Mouse (Mus musculus): ENCODE results near the gene Plppr1. TPM values are rescaled to one million over a fixed set of nuclear protein-coding genes. Genes with fewer than 3 reads are reported as not detected.

The Plppr1 gene
- polyA plus RNA-seq, 1 experiment from 2014 or later, result 76.7 TPM

GRCm38 (mm10) chr4:49102769-49103193 is 43.7 kb downstream of the Plppr1 start:
- DNase-seq (ENCODE audit: low spot score) (no peak), ATAC-seq (ENCODE audit: low FRiP score) (no peak; the same call in 1 of the 2 replicates)
- Histone ChIP-seq H3K4me2 (replicated peaks) (no peak overlapping the region), H3K4me3 (replicated peaks; ENCODE audit: low read length) (no peak overlapping the region), H3K27me3 (ENCODE audit: control insufficient read depth, insufficient read depth, low read length) (no peaks in the 10 kb centered on the region), H3K36me3 (replicated peaks; ENCODE audit: control insufficient read depth, insufficient read depth) (0 out of 2 replicates have a peak, but pooled peaks cover 3% of the 10 kb centered on the region), H3K9ac (no peak overlapping the region), H3K4me1 (replicated peaks; ENCODE audit: control insufficient read depth, insufficient read depth, low read length) (peaks cover 14% of the 10 kb centered on the region), H3K9me3 (ENCODE audit: control insufficient read depth, low read length) (no peaks in the 10 kb centered on the region), H3K27ac (peak overlapping the region; percentile 44; the same call in 1 of the 2 replicates)
- WGBS, result 62% methylated on average over 4 of the region's 4 CpGs

GRCm38 (mm10) chr4:49104860-49105259 is 45.8 kb downstream of the Plppr1 start:
- H3K9ac ChIP-seq, result no peak overlapping the region
- no peak overlapping the region for H3K27ac ChIP-seq
- ATAC-seq (ENCODE audit: low FRiP score), result no peak
- 92% methylated on average over 8 of the region's 8 CpGs for WGBS
- no peak overlapping the region for H3K4me2 ChIP-seq (replicated peaks)
- no peak overlapping the region for H3K4me3 ChIP-seq (replicated peaks; ENCODE audit: low read length)
- H3K4me1 ChIP-seq (replicated peaks; ENCODE audit: control insufficient read depth, insufficient read depth, low read length), result peaks cover 19% of the 10 kb centered on the region
- no peaks in the 10 kb centered on the region for H3K9me3 ChIP-seq (ENCODE audit: control insufficient read depth, low read length)
- H3K27me3 ChIP-seq (ENCODE audit: control insufficient read depth, insufficient read depth, low read length), result no peaks in the 10 kb centered on the region
- DNase-seq (ENCODE audit: low spot score), result no peak
- 0 out of 2 replicates have a peak, but pooled peaks cover 3% of the 10 kb centered on the region for H3K36me3 ChIP-seq (replicated peaks; ENCODE audit: control insufficient read depth, insufficient read depth)

GRCm38 (mm10) chr4:49107895-49108294 is 48.8 kb downstream of the Plppr1 start:
- H3K4me3 ChIP-seq (replicated peaks; ENCODE audit: low read length), result no peak overlapping the region
- no peaks in the 10 kb centered on the region for H3K36me3 ChIP-seq (replicated peaks; ENCODE audit: control insufficient read depth, insufficient read depth)
- H3K27me3 ChIP-seq (ENCODE audit: control insufficient read depth, insufficient read depth, low read length), result no peaks in the 10 kb centered on the region
- no peaks in the 10 kb centered on the region for H3K9me3 ChIP-seq (ENCODE audit: control insufficient read depth, low read length)
- 0 out of 2 replicates have a peak, but pooled peaks cover 6% of the 10 kb centered on the region for H3K4me1 ChIP-seq (replicated peaks; ENCODE audit: control insufficient read depth, insufficient read depth, low read length)
- no peak overlapping the region for H3K9ac ChIP-seq
- DNase-seq (ENCODE audit: low spot score) (no peak), ATAC-seq (ENCODE audit: low FRiP score) (no peak)
- no peak overlapping the region for H3K4me2 ChIP-seq (replicated peaks)
- WGBS, result 88% methylated on average over 4 of the region's 4 CpGs
- H3K27ac ChIP-seq, result no peak overlapping the region

GRCm38 (mm10) chr4:49108371-49108770 is 49.3 kb downstream of the Plppr1 start:
- no peak for DNase-seq (ENCODE audit: low spot score)
- WGBS, result 71% methylated on average over 8 of the region's 8 CpGs

GRCm38 (mm10) chr4:49109989-49110388 is 50.9 kb downstream of the Plppr1 start:
- Histone ChIP-seq H3K27ac (no peak overlapping the region), H3K27me3 (ENCODE audit: control insufficient read depth, insufficient read depth, low read length) (no peaks in the 10 kb centered on the region), H3K4me3 (replicated peaks; ENCODE audit: low read length) (no peak overlapping the region), H3K36me3 (replicated peaks; ENCODE audit: control insufficient read depth, insufficient read depth) (no peaks in the 10 kb centered on the region), H3K9ac (no peak overlapping the region), H3K9me3 (ENCODE audit: control insufficient read depth, low read length) (no peaks in the 10 kb centered on the region), H3K4me1 (replicated peaks; ENCODE audit: control insufficient read depth, insufficient read depth, low read length) (0 out of 2 replicates have a peak, but pooled peaks cover 6% of the 10 kb centered on the region), H3K4me2 (replicated peaks) (no peak overlapping the region)
- DNase-seq (ENCODE audit: low spot score), result no peak
- 45% methylated on average over 5 of the region's 5 CpGs for WGBS
- ATAC-seq (ENCODE audit: low FRiP score), result no peak

More at GRCm38 (mm10) chr4:49108371-49108770, 49.3 kb downstream of the Plppr1 start:
- H3K27me3 ChIP-seq (ENCODE audit: control insufficient read depth, insufficient read depth, low read length), result no peaks in the 10 kb centered on the region
- H3K27ac ChIP-seq, result no peak overlapping the region
- no peak overlapping the region for H3K4me2 ChIP-seq (replicated peaks)
- H3K9ac ChIP-seq, result no peak overlapping the region
- ATAC-seq (ENCODE audit: low FRiP score), result no peak
- H3K9me3 ChIP-seq (ENCODE audit: control insufficient read depth, low read length), result no peaks in the 10 kb centered on the region
- H3K4me1 ChIP-seq (replicated peaks; ENCODE audit: control insufficient read depth, insufficient read depth, low read length), result 0 out of 2 replicates have a peak, but pooled peaks cover 6% of the 10 kb centered on the region
- H3K4me3 ChIP-seq (replicated peaks; ENCODE audit: low read length), result no peak overlapping the region
- H3K36me3 ChIP-seq (replicated peaks; ENCODE audit: control insufficient read depth, insufficient read depth), result no peaks in the 10 kb centered on the region

GRCm38 (mm10) chr4:49118842-49119241 is 59.8 kb downstream of the Plppr1 start:
- Histone ChIP-seq H3K4me1 (replicated peaks; ENCODE audit: control insufficient read depth, insufficient read depth, low read length) (0 out of 2 replicates have a peak, but pooled peaks cover 5% of the 10 kb centered on the region), H3K9ac (no peak overlapping the region), H3K27ac (no peak overlapping the region), H3K27me3 (ENCODE audit: control insufficient read depth, insufficient read depth, low read length) (no peaks in the 10 kb centered on the region), H3K9me3 (ENCODE audit: control insufficient read depth, low read length) (no peaks in the 10 kb centered on the region), H3K36me3 (replicated peaks; ENCODE audit: control insufficient read depth, insufficient read depth) (no peaks in the 10 kb centered on the region), H3K4me2 (replicated peaks) (no peak overlapping the region), H3K4me3 (replicated peaks; ENCODE audit: low read length) (no peak overlapping the region)
- no peak for DNase-seq (ENCODE audit: low spot score)
- WGBS, result 83% methylated on average over 2 of the region's 2 CpGs
- no peak for ATAC-seq (ENCODE audit: low FRiP score)

- Histone ChIP-seq H3K27me3 (ENCODE audit: control insufficient read depth, insufficient read depth, low read length) (no peaks in the 10 kb centered on the region), H3K36me3 (replicated peaks; ENCODE audit: control insufficient read depth, insufficient read depth) (no peaks in the 10 kb centered on the region), H3K27ac (no peak overlapping the region), H3K9me3 (ENCODE audit: control insufficient read depth, low read length) (no peaks in the 10 kb centered on the region), H3K4me1 (replicated peaks; ENCODE audit: control insufficient read depth, insufficient read depth, low read length) (no peaks in the 10 kb centered on the region), H3K4me2 (replicated peaks) (no peak overlapping the region), H3K9ac (no peak overlapping the region), H3K4me3 (replicated peaks; ENCODE audit: low read length) (no peak overlapping the region)
- ATAC-seq (ENCODE audit: low FRiP score) (no peak), DNase-seq (ENCODE audit: low spot score) (no peak)
- 78% methylated on average over 4 of the region's 4 CpGs for WGBS
These were observed 85.7 kb downstream of the Plppr1 start for GRCm38 (mm10) chr4:49144798-49145197.

GRCm38 (mm10) chr4:49148775-49149174 is 89.7 kb downstream of the Plppr1 start:
- 60% methylated on average over 2 of the region's 2 CpGs for WGBS
- Histone ChIP-seq H3K9ac (no peak overlapping the region), H3K4me2 (replicated peaks) (no peak overlapping the region), H3K27me3 (ENCODE audit: control insufficient read depth, insufficient read depth, low read length) (no peaks in the 10 kb centered on the region), H3K4me1 (replicated peaks; ENCODE audit: control insufficient read depth, insufficient read depth, low read length) (no peaks in the 10 kb centered on the region), H3K36me3 (replicated peaks; ENCODE audit: control insufficient read depth, insufficient read depth) (no peaks in the 10 kb centered on the region), H3K4me3 (replicated peaks; ENCODE audit: low read length) (no peak overlapping the region), H3K27ac (no peak overlapping the region), H3K9me3 (ENCODE audit: control insufficient read depth, low read length) (no peaks in the 10 kb centered on the region)
- DNase-seq (ENCODE audit: low spot score) (no peak), ATAC-seq (ENCODE audit: low FRiP score) (no peak)

GRCm38 (mm10) chr4:49149251-49149650 is 90.2 kb downstream of the Plppr1 start:
- Histone ChIP-seq H3K36me3 (replicated peaks; ENCODE audit: control insufficient read depth, insufficient read depth) (no peaks in the 10 kb centered on the region), H3K27ac (no peak overlapping the region), H3K4me3 (replicated peaks; ENCODE audit: low read length) (no peak overlapping the region), H3K4me1 (replicated peaks; ENCODE audit: control insufficient read depth, insufficient read depth, low read length) (no peaks in the 10 kb centered on the region), H3K9ac (no peak overlapping the region), H3K9me3 (ENCODE audit: control insufficient read depth, low read length) (no peaks in the 10 kb centered on the region), H3K27me3 (ENCODE audit: control insufficient read depth, insufficient read depth, low read length) (no peaks in the 10 kb centered on the region), H3K4me2 (replicated peaks) (no peak overlapping the region)
- ATAC-seq (ENCODE audit: low FRiP score) (no peak; the same call in 1 of the 2 replicates), DNase-seq (ENCODE audit: low spot score) (no peak)
- 73% methylated on average over 2 of the region's 2 CpGs for WGBS

- no peak overlapping the region for H3K4me3 ChIP-seq (replicated peaks; ENCODE audit: low read length)
- no peaks in the 10 kb centered on the region for H3K4me1 ChIP-seq (replicated peaks; ENCODE audit: control insufficient read depth, insufficient read depth, low read length)
- H3K36me3 ChIP-seq (replicated peaks; ENCODE audit: control insufficient read depth, insufficient read depth), result no peaks in the 10 kb centered on the region
- H3K4me2 ChIP-seq (replicated peaks), result no peak overlapping the region
- no peaks in the 10 kb centered on the region for H3K9me3 ChIP-seq (ENCODE audit: control insufficient read depth, low read length)
- H3K27ac ChIP-seq, result no peak overlapping the region
- no peak overlapping the region for H3K9ac ChIP-seq
- WGBS, result 42% methylated on average over 5 of the region's 5 CpGs
- DNase-seq (ENCODE audit: low spot score) (no peak), ATAC-seq (ENCODE audit: low FRiP score) (no peak)
- no peaks in the 10 kb centered on the region for H3K27me3 ChIP-seq (ENCODE audit: control insufficient read depth, insufficient read depth, low read length)
These were observed 94.8 kb downstream of the Plppr1 start for GRCm38 (mm10) chr4:49153849-49154248.
